Mouse (Mus musculus) small intestine, adult 2 months (tissue): ENCODE results near the gene Izumo1.

Source experiments
- CTCF ChIP-seq: fragments of 200-500 bp; IDR thresholded peaks from 2 replicates; pipeline ENCODE4 v1.5.1; 2012; ENCODE audit warnings: low read depth, mild to moderate bottlenecking, control low read depth, inconsistent platforms, low read length, moderate library complexity, mixed read lengths; ENCODE audit not compliant: insufficient replicate concordance, insufficient read length; ENCODE audit errors: extremely low read depth
- POLR2A ChIP-seq: fragments of 200-500 bp; IDR thresholded peaks from 2 replicates; pipeline ENCODE4 v1.6.1; 2012; ENCODE audit warnings: low read depth, mild to moderate bottlenecking, control low read depth, inconsistent platforms, low read length, moderate library complexity

GRCm38 (mm10) chr7:45665303-45666138 lies 43.9 kb downstream of the Izumo1 start:
- no peak for TF ChIP-seq CTCF
- TF ChIP-seq POLR2A: no peak
